Mouse (Mus musculus) neural tube, embryonic 15.5 days (tissue): ENCODE measurements around the gene Rd3l. TPM values are rescaled to one million over a fixed set of nuclear protein-coding genes. Genes with fewer than 3 reads are reported as not detected.
"Not testable (repeated sequence)": the region's sequence is repeated elsewhere in the genome, so short reads cannot be mapped to it uniquely, and the experiment has no call there.

ENCODE experiments used
- ATAC-seq: fragments of 200-750 bp; cut with Nextera tagmentation; 2 replicates; pipeline ENCODE4 v1.8.0; 2017; ENCODE audit warnings: mild to moderate bottlenecking, moderate TSS enrichment, moderate library complexity; ENCODE audit not compliant: low FRiP score
- H3K27ac ChIP-seq: fragments of 300-500 bp; sonication (generic); replicated peaks from 2 replicates; pipeline ENCODE4 v1.5.1; 2015; ENCODE audit warnings: mild to moderate bottlenecking, inconsistent platforms
- H3K27me3 ChIP-seq: fragments of 300-500 bp; sonication (generic); replicated peaks from 2 replicates; pipeline ENCODE4 v1.6.1; 2015; ENCODE audit warnings: inconsistent platforms
- H3K36me3 ChIP-seq: fragments of 300-500 bp; sonication (generic); 2 replicates; pipeline ENCODE4 v1.6.1; 2015; ENCODE audit warnings: inconsistent platforms
- H3K4me1 ChIP-seq: fragments of 300-500 bp; sonication (generic); 2 replicates; pipeline ENCODE4 v1.6.1; 2015; ENCODE audit warnings: inconsistent platforms
- H3K4me2 ChIP-seq: fragments of 300-500 bp; sonication (generic); 2 replicates; pipeline ENCODE4 v1.6.1; 2015; ENCODE audit warnings: inconsistent platforms, mild to moderate bottlenecking, moderate library complexity
- H3K4me3 ChIP-seq: fragments of 300-500 bp; sonication (generic); replicated peaks from 2 replicates; pipeline ENCODE4 v1.5.1; 2015; ENCODE audit warnings: mild to moderate bottlenecking, inconsistent platforms
- H3K9ac ChIP-seq: fragments of 300-500 bp; sonication (generic); replicated peaks from 2 replicates; pipeline ENCODE4 v1.6.1; 2015; ENCODE audit warnings: mild to moderate bottlenecking, inconsistent platforms
- H3K9me3 ChIP-seq: fragments of 300-500 bp; sonication (generic); replicated peaks from 2 replicates; pipeline ENCODE4 v1.6.1; 2016; ENCODE audit warnings: inconsistent platforms
- WGBS: fragments of 180-500 bp; shearing (Covaris S2); methylation state at CpG from one replicate; pipeline ENCODE4 v1.1.7; 2015; ENCODE audit warnings: mixed read lengths; 5-methylcytosine and 5-hydroxymethylcytosine counted together
- polyA plus RNA-seq: library from polyadenylated mRNA; unstranded; fragments of >200 nt; fragmentation: Nextera tagmentation; extraction: Ambion mirVana; gene quantifications from 2 replicates; pipeline ENCODE4 v1.2.1, GENCODE M21; 2015

Gene Rd3l
- polyA plus RNA-seq, 1 experiment from 2014 or later, result not detected

DNA sequence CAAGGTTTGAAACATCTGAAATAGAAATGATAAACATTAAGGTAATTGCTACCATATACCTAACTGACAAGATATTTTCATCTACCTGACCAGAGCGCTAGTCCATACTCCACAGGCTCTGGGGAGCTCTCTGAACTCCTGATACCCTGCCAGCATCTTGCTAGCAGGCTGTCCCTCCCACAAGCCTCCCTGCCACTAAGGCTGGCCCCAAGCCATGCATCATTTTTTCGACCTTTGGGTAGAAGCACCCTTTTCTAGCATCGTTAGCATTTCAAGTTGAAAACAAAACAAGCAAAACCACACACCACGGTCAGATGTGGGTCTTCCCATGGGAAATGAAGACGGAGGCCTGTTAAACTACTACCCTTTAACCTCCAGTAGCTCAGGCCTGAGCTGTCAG is 17.8 kb downstream of the Rd3l start:
- 92% methylated on average over 5 of the region's 5 CpGs for WGBS
- no peaks in the 10 kb centered on the region for H3K27me3 ChIP-seq
- H3K4me2 ChIP-seq, result no peak overlapping the region
- H3K27ac ChIP-seq, result no peak overlapping the region
- no peak overlapping the region for H3K9ac ChIP-seq
- H3K9me3 ChIP-seq, result no peaks in the 10 kb centered on the region
- peaks cover 37% of the 10 kb centered on the region for H3K36me3 ChIP-seq
- no peak for ATAC-seq
- no peak overlapping the region for H3K4me3 ChIP-seq
- peaks cover 32% of the 10 kb centered on the region for H3K4me1 ChIP-seq

GRCm38 (mm10) chr12:111958101-111958865 is 22.8 kb downstream of the Rd3l start:
- 41% methylated on average over 9 of the region's 9 CpGs for WGBS
- Histone ChIP-seq H3K4me3 (no peak overlapping the region), H3K27ac (no peak overlapping the region), H3K4me1 (no peaks in the 10 kb centered on the region; the same call in 1 of the 2 replicates), H3K4me2 (no peak overlapping the region), H3K9me3 (no peaks in the 10 kb centered on the region), H3K36me3 (peaks cover 37% of the 10 kb centered on the region), H3K27me3 (no peaks in the 10 kb centered on the region), H3K9ac (0 out of 2 replicates have a peak overlapping the region, but pooled peaks have one; percentile 20)
- peak; percentile 66; the same call in 1 of the 2 replicates for ATAC-seq

GRCm38 (mm10) chr12:111956173-111956572 is 24.9 kb downstream of the Rd3l start:
- H3K27me3 ChIP-seq, result no peaks in the 10 kb centered on the region
- no peak overlapping the region for H3K4me2 ChIP-seq
- H3K9me3 ChIP-seq, result no peaks in the 10 kb centered on the region
- no peak overlapping the region for H3K27ac ChIP-seq
- H3K9ac ChIP-seq, result no peak overlapping the region
- no peak for ATAC-seq
- WGBS, result 87% methylated on average over 5 of the region's 5 CpGs
- peaks cover 21% of the 10 kb centered on the region for H3K36me3 ChIP-seq
- H3K4me1 ChIP-seq, result no peaks in the 10 kb centered on the region; the same call in 1 of the 2 replicates
- H3K4me3 ChIP-seq, result no peak overlapping the region

DNA sequence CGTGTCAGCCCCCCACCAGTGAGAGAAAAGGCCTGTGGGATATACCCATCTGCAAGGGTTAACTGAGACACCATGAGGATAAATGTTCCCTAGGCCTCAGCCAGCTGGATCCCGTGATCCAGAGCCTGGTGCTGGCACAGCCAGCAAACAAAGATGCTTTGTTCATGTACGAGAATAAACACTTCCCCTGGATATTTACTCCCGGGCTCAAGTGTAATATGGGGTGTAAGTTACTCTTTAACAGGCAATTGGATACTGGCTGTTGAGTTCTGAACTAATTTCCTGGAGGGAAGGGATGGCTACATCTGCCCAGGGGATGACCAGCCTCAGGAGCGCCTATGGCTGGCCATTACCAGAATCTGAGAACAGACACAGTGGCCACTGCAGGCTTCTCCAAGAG is 29.4 kb downstream of the Rd3l start:
- H3K36me3 ChIP-seq, result no peaks in the 10 kb centered on the region
- H3K27me3 ChIP-seq, result no peaks in the 10 kb centered on the region
- 44% methylated on average over 5 of the region's 5 CpGs for WGBS
- H3K27ac ChIP-seq, result no peak overlapping the region
- no peak for ATAC-seq
- H3K9ac ChIP-seq, result no peak overlapping the region
- H3K4me2 ChIP-seq, result no peak overlapping the region
- no peaks in the 10 kb centered on the region for H3K4me1 ChIP-seq
- no peaks in the 10 kb centered on the region for H3K9me3 ChIP-seq
- H3K4me3 ChIP-seq, result no peak overlapping the region

- H3K27ac ChIP-seq, result no peak overlapping the region
- 83% methylated on average over 5 of the region's 5 CpGs for WGBS
- H3K4me1 ChIP-seq, result no peaks in the 10 kb centered on the region
- no peaks in the 10 kb centered on the region for H3K36me3 ChIP-seq
- H3K27me3 ChIP-seq, result no peaks in the 10 kb centered on the region
- ATAC-seq, result no peak
- H3K9ac ChIP-seq, result no peak overlapping the region
- H3K4me3 ChIP-seq, result no peak overlapping the region
- no peaks in the 10 kb centered on the region for H3K9me3 ChIP-seq
- H3K4me2 ChIP-seq, result no peak overlapping the region
Observed at GRCm38 (mm10) chr12:111950486-111950885, 30.6 kb downstream of the Rd3l start.

GRCm38 (mm10) chr12:111946716-111947115 is 34.4 kb downstream of the Rd3l start:
- no peaks in the 10 kb centered on the region for H3K27me3 ChIP-seq
- no peak overlapping the region for H3K9ac ChIP-seq
- no peak overlapping the region for H3K4me3 ChIP-seq
- no peaks in the 10 kb centered on the region for H3K36me3 ChIP-seq
- no peak overlapping the region for H3K27ac ChIP-seq
- no peak for ATAC-seq
- no peaks in the 10 kb centered on the region for H3K9me3 ChIP-seq
- H3K4me2 ChIP-seq, result no peak overlapping the region
- H3K4me1 ChIP-seq, result no peaks in the 10 kb centered on the region
- 59% methylated on average over 2 of the region's 2 CpGs for WGBS

DNA sequence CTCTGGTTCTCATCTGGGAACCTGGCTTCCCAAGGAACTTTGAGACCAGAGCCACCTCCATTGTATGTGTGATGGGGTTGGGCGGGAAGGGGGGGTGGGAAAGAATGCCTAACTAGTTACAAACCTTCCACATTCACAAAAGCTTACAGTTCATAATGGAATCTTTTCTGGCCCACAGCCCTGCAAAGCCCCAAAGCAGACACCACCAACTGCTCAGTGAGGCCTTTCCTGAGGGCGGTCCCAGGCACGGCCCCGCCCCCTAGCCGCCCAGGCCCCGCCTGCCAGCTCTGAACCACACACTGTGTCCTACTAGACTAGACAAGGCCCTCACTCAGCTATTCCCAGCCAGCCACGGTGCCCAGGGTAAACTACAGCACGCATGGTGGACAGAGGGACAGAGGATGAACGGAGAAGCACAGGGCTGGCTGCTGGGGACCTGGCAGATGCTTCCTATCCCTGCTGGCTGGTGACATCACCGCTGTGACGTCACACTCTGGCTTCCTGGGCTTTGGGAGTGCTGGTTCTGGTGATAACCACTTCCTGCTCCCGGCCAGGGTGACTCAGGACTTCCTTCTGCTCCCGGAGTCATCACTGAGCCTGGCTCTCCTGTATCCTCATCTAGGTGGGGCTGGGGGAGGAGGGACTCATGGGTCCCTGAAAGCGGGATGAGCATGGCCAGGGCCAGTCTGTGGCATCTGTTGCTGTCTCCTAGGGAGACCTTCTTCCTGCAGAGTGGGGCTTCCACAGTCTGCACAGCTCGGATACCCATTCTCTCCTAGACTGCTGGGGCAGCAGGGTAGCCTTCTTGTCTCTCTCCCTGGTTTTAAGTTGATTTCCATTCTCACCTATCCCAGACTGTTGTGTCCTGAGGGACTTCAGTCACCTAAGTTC is 35.1 kb downstream of the Rd3l start:
- not testable (repeated sequence) for H3K36me3 ChIP-seq, H3K4me1 ChIP-seq, H3K9me3 ChIP-seq, H3K9ac ChIP-seq, ATAC-seq, H3K4me2 ChIP-seq, H3K27me3 ChIP-seq, H3K4me3 ChIP-seq, H3K27ac ChIP-seq
- 69% methylated on average over 11 of the region's 15 CpGs for WGBS

GRCm38 (mm10) chr12:111945115-111945514 is 36.0 kb downstream of the Rd3l start:
- H3K4me3 ChIP-seq, result no peak overlapping the region
- no peaks in the 10 kb centered on the region for H3K36me3 ChIP-seq
- no peaks in the 10 kb centered on the region for H3K4me1 ChIP-seq
- H3K27me3 ChIP-seq, result no peaks in the 10 kb centered on the region
- WGBS, result 67% methylated on average over 8 of the region's 8 CpGs
- H3K9ac ChIP-seq, result no peak overlapping the region
- H3K27ac ChIP-seq, result 0 out of 2 replicates have a peak overlapping the region, but pooled peaks have one; percentile 45
- ATAC-seq, result no peak
- H3K9me3 ChIP-seq, result no peaks in the 10 kb centered on the region
- H3K4me2 ChIP-seq, result no peak overlapping the region

DNA sequence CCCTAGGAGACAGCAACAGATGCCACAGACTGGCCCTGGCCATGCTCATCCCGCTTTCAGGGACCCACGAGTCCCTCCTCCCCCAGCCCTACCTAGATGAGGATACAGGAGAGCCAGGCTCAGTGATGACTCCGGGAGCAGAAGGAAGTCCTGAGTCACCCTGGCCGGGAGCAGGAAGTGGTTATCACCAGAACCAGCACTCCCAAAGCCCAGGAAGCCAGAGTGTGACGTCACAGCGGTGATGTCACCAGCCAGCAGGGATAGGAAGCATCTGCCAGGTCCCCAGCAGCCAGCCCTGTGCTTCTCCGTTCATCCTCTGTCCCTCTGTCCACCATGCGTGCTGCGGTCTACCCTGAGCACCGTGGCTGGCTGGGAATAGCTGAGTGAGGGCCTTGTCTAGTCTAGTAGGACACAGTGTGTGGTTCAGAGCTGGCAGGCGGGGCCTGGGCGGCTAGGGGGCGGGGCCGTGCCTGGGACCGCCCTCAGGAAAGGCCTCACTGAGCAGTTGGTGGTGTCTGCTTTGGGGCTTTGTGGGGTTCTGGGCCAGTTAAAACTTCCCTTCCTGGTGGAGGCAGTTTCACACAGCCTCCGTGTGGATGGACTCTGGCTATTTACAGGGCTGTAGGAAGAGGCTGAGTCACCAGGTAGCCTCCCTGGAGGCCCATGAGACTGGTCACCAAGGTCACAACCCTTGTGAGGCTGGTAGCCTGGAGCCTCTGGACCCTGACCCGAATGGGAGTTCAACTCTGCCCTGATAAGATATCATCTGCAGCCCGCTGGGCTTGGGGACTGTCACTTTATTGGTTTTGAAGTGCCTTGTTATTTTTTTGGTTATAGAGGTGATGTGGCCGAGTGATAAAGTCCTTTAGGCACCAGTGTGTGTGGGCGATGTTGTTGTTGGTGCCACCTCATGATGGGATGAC is 36.8 kb downstream of the Rd3l start:
- not testable (repeated sequence) for H3K36me3 ChIP-seq, H3K27me3 ChIP-seq, H3K9ac ChIP-seq, ATAC-seq, H3K9me3 ChIP-seq, H3K4me2 ChIP-seq, H3K4me3 ChIP-seq, H3K4me1 ChIP-seq
- 0 out of 2 replicates have a peak overlapping the region, but pooled peaks have one; percentile 28 for H3K27ac ChIP-seq
- WGBS, result 76% methylated on average over 17 of the region's 20 CpGs

DNA sequence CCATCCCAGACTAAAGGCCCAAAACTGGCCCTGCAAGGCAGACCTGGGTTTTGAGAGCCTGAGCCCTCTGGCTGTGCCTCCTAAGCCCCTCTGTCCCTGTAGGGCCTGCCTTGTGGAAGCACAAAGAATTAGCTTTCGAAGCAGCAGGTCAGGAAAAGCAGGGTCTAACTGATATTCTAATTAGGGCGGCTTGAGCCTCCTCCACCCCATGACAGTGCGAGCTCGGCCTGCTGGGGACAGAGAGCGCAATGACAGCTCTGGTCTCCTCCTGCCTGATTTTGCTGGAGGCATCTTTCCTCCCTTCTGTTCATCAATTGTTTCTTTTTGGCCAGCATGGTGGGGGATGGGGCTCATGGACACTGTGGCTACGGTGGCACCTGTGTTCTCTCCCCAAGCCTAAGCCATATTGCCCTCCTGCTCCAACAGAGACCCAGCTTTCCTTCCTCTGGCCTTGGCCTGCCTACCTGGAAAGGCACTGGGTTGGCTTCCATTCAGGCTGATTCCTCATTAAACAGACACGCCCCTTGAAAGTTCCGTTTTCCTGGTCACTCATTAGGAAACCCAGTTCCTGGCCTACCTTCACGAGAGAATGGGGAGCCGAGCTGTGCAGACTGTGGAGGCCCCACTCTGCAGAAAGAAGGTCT is 37.6 kb downstream of the Rd3l start:
- Histone ChIP-seq H3K27me3 (no peaks in the 10 kb centered on the region), H3K4me3 (no peak overlapping the region), H3K4me1 (no peaks in the 10 kb centered on the region), H3K4me2 (no peak overlapping the region), H3K9ac (no peak overlapping the region), H3K9me3 (no peaks in the 10 kb centered on the region), H3K27ac (no peak overlapping the region), H3K36me3 (no peaks in the 10 kb centered on the region)
- WGBS, result 69% methylated on average over 10 of the region's 10 CpGs
- no peak for ATAC-seq
